Mouse (Mus musculus) liver, postnatal 0 days (tissue): Measurements from ENCODE around the gene Sobp. TPM values are rescaled to one million over a fixed set of nuclear protein-coding genes. Genes with fewer than 3 reads are reported as not detected.
A peak's percentile ranks its signal among the peaks of the same experiment; 100 is the strongest.

ENCODE experiments used
- ATAC-seq: fragments of 200-750 bp; cut with Nextera tagmentation; 2 replicates; pipeline ENCODE4 v1.8.0; 2017; ENCODE audit warnings: mild to moderate bottlenecking, moderate library complexity
- DNase-seq: peaks from one replicate; pipeline ENCODE4 v3.0.0-alpha.2; 2016
- H3K27ac ChIP-seq: fragments of 300-500 bp; sonication (generic); 2 replicates; pipeline ENCODE4 v1.5.1; 2014; ENCODE audit warnings: antibody characterized with exemption, moderate library complexity, mild to moderate bottlenecking, low read depth
- H3K27me3 ChIP-seq: fragments of 300-500 bp; sonication (generic); 2 replicates; pipeline ENCODE4 v1.6.1; 2014; ENCODE audit warnings: low read length, control low read depth, mixed read lengths; ENCODE audit not compliant: insufficient read depth
- H3K36me3 ChIP-seq: fragments of 300-500 bp; sonication (generic); replicated peaks from 2 replicates; pipeline ENCODE4 v1.6.1; 2014; ENCODE audit warnings: mild to moderate bottlenecking, control low read depth, low read length, moderate library complexity, mixed read lengths; ENCODE audit not compliant: insufficient read depth
- H3K4me1 ChIP-seq: fragments of 300-500 bp; sonication (generic); 2 replicates; pipeline ENCODE4 v1.6.1; 2014; ENCODE audit warnings: antibody characterized with exemption, mild to moderate bottlenecking, control low read depth; ENCODE audit not compliant: insufficient read depth
- H3K4me2 ChIP-seq: fragments of 300-500 bp; sonication (generic); 2 replicates; pipeline ENCODE4 v1.6.1; 2014; ENCODE audit warnings: low read depth, mild to moderate bottlenecking, low read length, moderate library complexity, mixed read lengths
- H3K4me3 ChIP-seq: fragments of 300-500 bp; sonication (generic); 2 replicates; pipeline ENCODE4 v1.5.1; 2014; ENCODE audit warnings: low read depth, low read length
- H3K9ac ChIP-seq: fragments of 300-500 bp; sonication (generic); replicated peaks from 2 replicates; pipeline ENCODE4 v1.6.1; 2014; ENCODE audit warnings: mild to moderate bottlenecking, moderate library complexity
- H3K9me3 ChIP-seq: fragments of 300-500 bp; sonication (generic); 2 replicates; pipeline ENCODE4 v1.6.1; 2016; ENCODE audit warnings: mild to moderate bottlenecking, control low read depth, low read length, mixed read lengths
- CTCF ChIP-seq: sonication (generic); IDR thresholded peaks from 2 replicates; pipeline ENCODE4 v1.5.1; 2016; ENCODE audit warnings: antibody characterized with exemption, low read depth
- EP300 ChIP-seq: IDR thresholded peaks from 2 replicates; pipeline ENCODE4 v1.6.1; 2016; ENCODE audit warnings: antibody characterized with exemption, low read depth, mild to moderate bottlenecking
- WGBS: fragments of 180-500 bp; shearing (Covaris S2); extraction: QIAGEN DNeasy Blood & Tissue Kit; methylation state at CpG from one replicate; pipeline ENCODE4 v1.1.7; 2014; ENCODE audit not compliant: insufficient replicate concordance; 5-methylcytosine and 5-hydroxymethylcytosine counted together
- polyA plus RNA-seq: library from polyadenylated mRNA; unstranded; fragments of >200 nt; fragmentation: Nextera tagmentation; extraction: Ambion mirVana; gene quantifications from 2 replicates; pipeline ENCODE4 v1.2.1, GENCODE M21; 2015

Sobp gene
- polyA plus RNA-seq, 1 experiment from 2014 or later = 0.02 TPM

DNA sequence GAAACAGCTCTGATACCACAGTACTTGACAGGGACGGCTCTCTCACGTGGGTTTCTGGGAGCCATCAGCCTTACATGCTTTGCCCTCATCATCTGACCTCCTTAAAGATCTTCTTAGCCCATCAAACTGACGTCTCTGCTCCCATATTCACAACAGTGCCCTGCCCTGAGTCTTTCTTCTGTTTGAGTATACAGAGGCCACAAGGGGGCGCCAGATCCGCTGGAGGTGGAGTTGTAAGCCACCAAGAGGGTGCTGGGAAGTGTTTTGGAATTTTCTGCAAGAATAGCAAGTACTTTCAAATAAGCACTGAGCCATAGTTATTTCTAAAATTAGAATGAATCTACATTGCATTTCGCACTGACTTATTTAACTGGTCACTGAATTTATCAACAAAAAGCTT, 37.5 kb upstream of the Sobp start:
- no peaks in the 10 kb centered on the region for H3K36me3 ChIP-seq
- peaks cover 2% of the 10 kb centered on the region; the same call in 1 of the 2 replicates for H3K9me3 ChIP-seq
- no peak overlapping the region for H3K27ac ChIP-seq
- TF ChIP-seq CTCF (peak; percentile 74), EP300 (no peak)
- DNase-seq (peak; percentile 63), ATAC-seq (no peak)
- no peak overlapping the region for H3K9ac ChIP-seq
- no peak overlapping the region for H3K4me3 ChIP-seq
- H3K4me2 ChIP-seq = no peak overlapping the region
- WGBS = 45% methylated on average over 6 of the region's 6 CpGs
- no peaks in the 10 kb centered on the region for H3K4me1 ChIP-seq
- H3K27me3 ChIP-seq = no peaks in the 10 kb centered on the region

GRCm38 (mm10) chr10:43203865-43204264, 29.5 kb upstream of the Sobp start:
- TF ChIP-seq EP300 (no peak), CTCF (no peak)
- H3K9me3 ChIP-seq = no peaks in the 10 kb centered on the region
- H3K36me3 ChIP-seq = no peaks in the 10 kb centered on the region
- no peak overlapping the region for H3K27ac ChIP-seq
- DNase-seq (no peak), ATAC-seq (no peak)
- no peaks in the 10 kb centered on the region for H3K27me3 ChIP-seq
- H3K4me3 ChIP-seq = no peak overlapping the region
- H3K4me2 ChIP-seq = no peak overlapping the region
- WGBS = 67% methylated on average over 3 of the region's 3 CpGs
- H3K9ac ChIP-seq = no peak overlapping the region
- H3K4me1 ChIP-seq = no peaks in the 10 kb centered on the region

DNA sequence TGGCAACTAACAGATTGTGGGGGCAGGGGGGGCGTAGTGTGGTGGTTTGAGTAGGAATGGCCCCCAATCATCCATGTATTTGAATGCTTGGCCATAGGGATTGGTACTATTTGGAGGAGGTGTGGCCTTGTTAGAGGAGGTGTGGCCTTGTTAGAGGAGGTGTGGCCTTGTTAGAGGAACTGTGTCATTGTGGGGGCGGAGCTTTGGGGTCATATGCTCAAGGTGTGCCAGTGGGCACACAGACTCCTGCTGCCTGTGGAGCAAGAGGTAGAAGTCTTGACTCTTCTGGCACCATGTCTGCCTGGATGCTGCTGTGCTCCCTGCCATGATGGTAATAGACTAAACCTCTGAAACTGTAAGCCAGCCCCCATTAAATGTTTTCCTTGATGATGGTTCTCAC, 25.9 kb upstream of the Sobp start:
- no peaks in the 10 kb centered on the region for H3K9me3 ChIP-seq
- no peaks in the 10 kb centered on the region for H3K4me1 ChIP-seq
- TF ChIP-seq EP300 (no peak), CTCF (no peak)
- ATAC-seq (no peak), DNase-seq (no peak)
- no peak overlapping the region for H3K4me3 ChIP-seq
- no peak overlapping the region for H3K27ac ChIP-seq
- no peak overlapping the region for H3K4me2 ChIP-seq
- no peaks in the 10 kb centered on the region for H3K36me3 ChIP-seq
- whole genome bisulfite sequencing = 76% methylated on average over 2 of the region's 2 CpGs
- H3K27me3 ChIP-seq = no peaks in the 10 kb centered on the region
- no peak overlapping the region for H3K9ac ChIP-seq

DNA sequence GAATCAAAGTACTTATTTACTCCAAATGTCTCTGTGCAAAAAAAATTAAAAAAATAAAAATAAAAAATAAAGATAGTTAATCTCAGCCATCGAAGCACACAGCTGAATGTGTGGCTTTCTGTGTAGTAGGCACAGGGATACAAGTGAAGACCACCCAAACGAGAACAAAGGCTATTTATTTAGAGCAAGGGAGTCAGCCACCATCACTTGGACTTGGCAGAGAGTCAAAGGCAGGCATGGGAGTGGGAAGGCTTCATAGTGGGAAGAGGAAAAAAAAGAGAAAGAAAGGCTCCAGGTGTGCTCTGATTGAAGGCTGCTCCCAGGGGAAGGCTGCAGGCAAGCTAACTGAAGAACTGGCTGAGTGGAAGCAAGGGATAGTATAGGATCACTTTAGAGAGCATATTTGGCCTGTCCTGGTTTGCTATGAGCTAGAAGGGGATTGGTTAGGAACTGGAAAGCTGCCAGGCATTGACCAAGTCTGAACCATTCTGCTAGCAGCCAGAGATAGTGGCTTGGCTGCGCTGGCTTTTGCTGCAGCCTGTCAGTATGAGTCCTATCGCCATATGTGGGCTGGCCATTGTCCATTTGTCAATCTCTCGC, 6.1 kb upstream of the Sobp start:
- TF ChIP-seq CTCF = no peak
- no peak for TF ChIP-seq EP300
- DNase-seq (no peak), ATAC-seq (no peak)
- Histone ChIP-seq H3K9ac (no peak overlapping the region), H3K27ac (no peak overlapping the region), H3K4me1 (no peaks in the 10 kb centered on the region), H3K27me3 (peaks cover 33% of the 10 kb centered on the region), H3K36me3 (no peaks in the 10 kb centered on the region), H3K4me3 (no peak overlapping the region), H3K4me2 (no peak overlapping the region), H3K9me3 (no peaks in the 10 kb centered on the region)
- WGBS = 62% methylated on average over 5 of the region's 5 CpGs

GRCm38 (mm10) chr10:43175156-43175601, 849 bp upstream of the Sobp start:
- no peak for TF ChIP-seq EP300
- TF ChIP-seq CTCF = no peak
- Histone ChIP-seq H3K36me3 (no peaks in the 10 kb centered on the region), H3K9ac (no peak overlapping the region), H3K4me2 (peak overlapping the region; percentile 86), H3K4me1 (peaks cover 12% of the 10 kb centered on the region), H3K27me3 (peaks cover 81% of the 10 kb centered on the region), H3K4me3 (peak overlapping the region; percentile 56), H3K27ac (no peak overlapping the region), H3K9me3 (no peaks in the 10 kb centered on the region)
- DNase-seq (no peak), ATAC-seq (no peak)
- WGBS = 1% methylated on average over 18 of the region's 18 CpGs

- DNase-seq (no peak), ATAC-seq (no peak)
- peaks cover 12% of the 10 kb centered on the region for H3K4me1 ChIP-seq
- TF ChIP-seq EP300 = no peak
- no peak for TF ChIP-seq CTCF
- under 1% methylated on average over 30 of the region's 38 CpGs for WGBS
- no peaks in the 10 kb centered on the region for H3K9me3 ChIP-seq
- H3K9ac ChIP-seq = no peak overlapping the region
- peak overlapping the region; percentile 86 for H3K4me2 ChIP-seq
- H3K4me3 ChIP-seq = peak overlapping the region; percentile 56
- H3K27me3 ChIP-seq = peaks cover 80% of the 10 kb centered on the region
- H3K27ac ChIP-seq = no peak overlapping the region
- no peaks in the 10 kb centered on the region for H3K36me3 ChIP-seq
Measured at GRCm38 (mm10) chr10:43173828-43174325, 453 bp downstream of the Sobp start.
